Mouse (Mus musculus) myocyte (in vitro differentiated cells): ENCODE results near the gene A930017K11Rik. TPM values are rescaled to one million over a fixed set of nuclear protein-coding genes. Genes with fewer than 3 reads are reported as not detected.

Source experiments
- H3K27me3 ChIP-seq: one replicate; pipeline ENCODE4 v1.6.1; 2011; ENCODE audit not compliant: control insufficient read depth, insufficient read depth, insufficient read length
- H3K36me3 ChIP-seq: one replicate; pipeline ENCODE4 v1.6.1; 2011; ENCODE audit not compliant: control insufficient read depth, insufficient read depth
- H3K4me2 ChIP-seq: one replicate; pipeline ENCODE4 v1.6.1; 2011; ENCODE audit warnings: low read depth, control low read depth
- H3K4me3 ChIP-seq: one replicate; pipeline ENCODE4 v1.5.1; 2011; ENCODE audit warnings: mild to moderate bottlenecking, control low read depth, moderate library complexity
- H3K79me2 ChIP-seq: one replicate; pipeline ENCODE4 v1.6.1; 2011; ENCODE audit not compliant: control insufficient read depth, insufficient read depth
- H3ac ChIP-seq: one replicate; pipeline ENCODE4 v1.6.1; 2011; ENCODE audit not compliant: control insufficient read depth, insufficient read length
- CEBPB ChIP-seq: IDR thresholded peaks from 2 replicates; pipeline ENCODE4 v1.6.1; 2011; ENCODE audit warnings: mild to moderate bottlenecking, moderate library complexity; ENCODE audit not compliant: poor library complexity, insufficient read depth, severe bottlenecking
- E2F4 ChIP-seq: IDR thresholded peaks from one replicate; pipeline ENCODE4 v1.6.1; 2011; ENCODE audit warnings: mild to moderate bottlenecking, control low read depth, moderate library complexity; ENCODE audit not compliant: insufficient read depth
- MAX ChIP-seq: IDR thresholded peaks from one replicate; pipeline ENCODE4 v1.6.1; 2011; ENCODE audit warnings: low read depth, mild to moderate bottlenecking, control low read depth
- MYOD1 ChIP-seq, 3 experiments: IDR thresholded peaks; one replicate each; pipeline ENCODE4 v1.6.1; 2011; ENCODE audit warnings: control low read depth in 2 of 3, low read depth in 2 of 3, mild to moderate bottlenecking in 2 of 3, moderate library complexity in 1 of 3; ENCODE audit not compliant: insufficient read length in 2 of 3, control insufficient read depth in 1 of 3
- MYOG ChIP-seq, 3 experiments: IDR thresholded peaks; one replicate each; pipeline ENCODE4 v1.6.1; 2011; ENCODE audit warnings: control low read depth in 2 of 3, low read depth in 2 of 3, mild to moderate bottlenecking in 2 of 3; ENCODE audit not compliant: insufficient read length in 2 of 3, control insufficient read depth in 1 of 3, insufficient read depth in 1 of 3
- POLR2A ChIP-seq: IDR thresholded peaks from one replicate; pipeline ENCODE4 v1.6.1; 2011; ENCODE audit warnings: low read depth, mild to moderate bottlenecking, control low read depth, moderate library complexity; ENCODE audit not compliant: insufficient read length
- POLR2AphosphoS2 ChIP-seq: IDR thresholded peaks from one replicate; pipeline ENCODE4 v1.6.1; 2011; ENCODE audit warnings: low read depth, control low read depth; ENCODE audit not compliant: insufficient read length
- REST ChIP-seq: IDR thresholded peaks from one replicate; pipeline ENCODE4 v1.6.1; 2011; ENCODE audit warnings: mild to moderate bottlenecking, control low read depth, moderate library complexity; ENCODE audit not compliant: insufficient read depth, insufficient read length
- SRF ChIP-seq: IDR thresholded peaks from one replicate; pipeline ENCODE4 v1.6.1; 2011; ENCODE audit warnings: low read depth; ENCODE audit not compliant: control insufficient read depth, insufficient read length
- TCF12 ChIP-seq: IDR thresholded peaks from one replicate; pipeline ENCODE4 v1.6.1; 2011; ENCODE audit warnings: mild to moderate bottlenecking, control low read depth; ENCODE audit not compliant: poor library complexity, insufficient read depth, severe bottlenecking
- TCF3 ChIP-seq: IDR thresholded peaks from one replicate; pipeline ENCODE4 v1.6.1; 2011; ENCODE audit warnings: low read depth, control low read depth; ENCODE audit not compliant: insufficient read length
- USF1 ChIP-seq: IDR thresholded peaks from one replicate; pipeline ENCODE4 v1.6.1; 2011; ENCODE audit warnings: low read depth, mild to moderate bottlenecking, control low read depth, moderate library complexity
- polyA plus RNA-seq: library from polyadenylated mRNA; unstranded; fragments of >200 nt; fragmentation: generic; extraction: Trizol; gene quantifications from one replicate; pipeline ENCODE4 v1.2.1, GENCODE M21; 2012; ENCODE audit warnings: missing spikeins

A930017K11Rik gene
- polyA plus RNA-seq: 0.02 TPM

- peaks cover 47% of the 10 kb centered on the region for H3K27me3 ChIP-seq
- TF ChIP-seq TCF3 (no peak), SRF (no peak), MAX (no peak), USF1 (no peak), CEBPB (no peak), POLR2A (no peak), REST (no peak), POLR2AphosphoS2 (no peak), E2F4 (no peak), MYOG (IDR thresholded peaks at IDR 0.05; ENCODE audit: control insufficient read depth in 1 of 3, insufficient read depth in 1 of 3, insufficient read length in 2 of 3, low read depth in 2 of 3) (no peak)
- no peak within 1 kb of the TSS for H3ac ChIP-seq
- H3K36me3 ChIP-seq: no peaks in the 10 kb centered on the region
- H3K4me3 ChIP-seq: no peak within 1 kb of the TSS
- H3K4me2 ChIP-seq: peak within 1 kb of the TSS; percentile 36
- H3K79me2 ChIP-seq: no peaks in the 10 kb centered on the region
Observed at GRCm38 (mm10) chr17:25951803-25952623, at the start of gene A930017K11Rik. A930017K11Rik (minus strand) TSS chr17:25952565.

DNA sequence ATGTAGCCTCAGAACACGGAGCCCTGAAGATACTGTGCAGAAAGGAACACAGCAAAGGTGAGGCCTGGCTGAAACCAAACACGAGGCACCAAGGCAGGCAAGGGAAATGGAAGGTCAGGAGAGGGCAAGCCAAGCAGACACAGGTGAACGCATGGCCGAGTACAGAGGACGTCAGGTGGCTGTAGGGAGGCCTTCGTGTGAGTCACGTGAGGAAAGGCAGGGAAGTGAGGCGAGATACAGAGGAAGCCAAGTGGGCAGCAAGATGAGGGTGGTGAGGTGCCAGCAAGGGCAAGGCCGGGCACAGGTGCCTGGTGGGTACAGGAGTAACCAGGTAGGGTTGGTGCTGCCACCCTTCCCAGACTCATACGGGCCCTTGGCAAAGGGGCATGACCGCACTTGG is 46.1 kb upstream of the A930017K11Rik start:
- Histone ChIP-seq H3K4me2 (no peak overlapping the region), H3K36me3 (peaks cover 17% of the 10 kb centered on the region), H3K4me3 (no peak overlapping the region), H3ac (no peak overlapping the region), H3K79me2 (no peaks in the 10 kb centered on the region), H3K27me3 (no peaks in the 10 kb centered on the region)
- TF ChIP-seq USF1 (no peak), MYOD1 (IDR thresholded peaks at IDR 0.05; ENCODE audit: control insufficient read depth in 1 of 3, insufficient read length in 2 of 3, low read depth in 2 of 3) (no peak), MYOG (IDR thresholded peaks at IDR 0.05; ENCODE audit: control insufficient read depth in 1 of 3, insufficient read depth in 1 of 3, insufficient read length in 2 of 3, low read depth in 2 of 3) (no peak), MAX (no peak), CEBPB (no peak), SRF (no peak), TCF12 (no peak), E2F4 (no peak)

- Histone ChIP-seq H3K4me2 (no peak overlapping the region), H3ac (no peak overlapping the region), H3K27me3 (no peaks in the 10 kb centered on the region), H3K36me3 (peaks cover 9% of the 10 kb centered on the region), H3K79me2 (no peaks in the 10 kb centered on the region), H3K4me3 (no peak overlapping the region)
- TF ChIP-seq MAX (no peak), CEBPB (no peak), USF1 (no peak), SRF (no peak), REST (no peak), TCF12 (no peak), MYOG (IDR thresholded peaks at IDR 0.05; ENCODE audit: control insufficient read depth in 1 of 3, insufficient read depth in 1 of 3, insufficient read length in 2 of 3, low read depth in 2 of 3) (no peak), POLR2A (no peak), TCF3 (no peak), E2F4 (no peak), MYOD1 (IDR thresholded peaks at IDR 0.05; ENCODE audit: control insufficient read depth in 1 of 3, insufficient read length in 2 of 3, low read depth in 2 of 3) (no peak), POLR2AphosphoS2 (no peak)
Observed at GRCm38 (mm10) chr17:25993489-25993888, 41.1 kb upstream of the A930017K11Rik start.

DNA sequence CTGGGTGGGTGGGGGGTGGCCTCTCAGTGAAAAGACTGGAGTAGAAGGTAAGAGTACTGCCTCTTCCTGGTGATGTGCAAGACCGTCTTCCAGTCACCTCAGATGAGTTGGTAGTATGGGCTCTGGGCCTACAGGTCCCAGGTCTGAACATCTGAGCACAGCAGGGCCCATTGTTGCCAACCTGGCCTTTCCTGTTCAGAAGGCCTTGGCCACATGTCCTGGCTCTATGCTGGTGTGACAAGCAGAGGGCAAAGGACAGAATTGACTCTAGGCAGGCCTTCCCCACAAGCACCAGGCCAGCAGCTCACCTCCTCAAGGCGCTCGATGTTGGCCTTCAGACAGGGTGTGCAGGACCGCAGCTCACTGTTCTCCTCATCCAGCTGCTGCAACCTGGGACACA is 39.9 kb upstream of the A930017K11Rik start:
- Histone ChIP-seq H3K79me2 (no peaks in the 10 kb centered on the region), H3K4me2 (no peak overlapping the region), H3K4me3 (no peak overlapping the region), H3K27me3 (no peaks in the 10 kb centered on the region), H3K36me3 (peaks cover 4% of the 10 kb centered on the region), H3ac (no peak overlapping the region)
- TF ChIP-seq MYOG (IDR thresholded peaks at IDR 0.05; ENCODE audit: control insufficient read depth in 1 of 3, insufficient read depth in 1 of 3, insufficient read length in 2 of 3, low read depth in 2 of 3): no peak
- TF ChIP-seq POLR2A: no peak
- no peak for TF ChIP-seq TCF3
- TF ChIP-seq SRF: no peak
- TF ChIP-seq MYOD1 (IDR thresholded peaks at IDR 0.05; ENCODE audit: control insufficient read depth in 1 of 3, insufficient read length in 2 of 3, low read depth in 2 of 3): no peak
- TF ChIP-seq E2F4: no peak

DNA sequence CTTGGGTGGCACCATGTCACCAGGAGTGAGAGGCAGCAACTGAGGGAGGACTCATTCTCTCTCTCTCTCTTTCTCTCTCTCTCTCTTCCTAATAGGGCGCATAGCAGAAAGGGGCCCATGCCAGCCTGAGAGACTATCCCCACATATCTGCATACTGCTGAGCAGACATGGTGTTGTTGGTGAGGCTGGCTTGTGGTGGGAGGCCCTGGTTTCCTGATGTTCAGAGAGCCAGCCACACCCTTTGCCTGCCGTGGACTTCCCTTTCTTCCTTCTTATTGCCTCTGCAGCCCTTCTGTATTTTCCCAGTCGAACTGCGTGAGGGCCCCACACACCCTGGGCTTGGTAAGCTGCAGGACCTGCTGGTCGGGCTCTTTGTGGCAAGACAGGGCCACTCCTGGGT is 38.0 kb upstream of the A930017K11Rik start:
- Histone ChIP-seq H3K4me3 (no peak overlapping the region), H3K4me2 (no peak overlapping the region), H3K79me2 (no peaks in the 10 kb centered on the region), H3K27me3 (no peaks in the 10 kb centered on the region), H3K36me3 (peaks cover 4% of the 10 kb centered on the region), H3ac (no peak overlapping the region)
- TF ChIP-seq POLR2AphosphoS2 (no peak), REST (no peak), POLR2A (no peak), USF1 (no peak), MYOG (IDR thresholded peaks at IDR 0.05; ENCODE audit: control insufficient read depth in 1 of 3, insufficient read depth in 1 of 3, insufficient read length in 2 of 3, low read depth in 2 of 3) (no peak), CEBPB (no peak), MYOD1 (IDR thresholded peaks at IDR 0.05; ENCODE audit: control insufficient read depth in 1 of 3, insufficient read length in 2 of 3, low read depth in 2 of 3) (no peak), E2F4 (no peak), TCF12 (no peak)
